Mouse (Mus musculus) large intestine, adult 2 months (tissue): ENCODE results near the gene Itpripl2. TPM values are rescaled to one million over a fixed set of nuclear protein-coding genes. Genes with fewer than 3 reads are reported as not detected.

ENCODE experiments used
- DNase-seq: peaks from one replicate; pipeline ENCODE4 v3.0.0-alpha.2; 2012; ENCODE audit warnings: low read depth, low spot score
- WGBS: fragments of 180-500 bp; shearing (Covaris S2); methylation state at CpG from one replicate; pipeline ENCODE4 v1.1.7; 2018; 5-methylcytosine and 5-hydroxymethylcytosine counted together
- polyA plus RNA-seq: library from polyadenylated mRNA; depleted of rRNA; stranded (reverse); fragments of >200 nt; gene quantifications from 2 replicates; pipeline ENCODE4 v1.2.3, GENCODE M21; 2012; rRNA removed

The Itpripl2 gene
- polyA plus RNA-seq, 1 experiment = 7.0 TPM

GRCm38 (mm10) chr7:118448134-118448967, 43.4 kb downstream of the Itpripl2 start, which contains the start of gene Syt17:
Gene Syt17 (minus strand): TSS chr7:118448222.
- 1% methylated on average over 58 of the region's 58 CpGs for WGBS

GRCm38 (mm10) chr7:118447291-118448133, 44.3 kb downstream of the Itpripl2 start:
- WGBS = under 1% methylated on average over 65 of the region's 65 CpGs
- DNase-seq = no peak

More at GRCm38 (mm10) chr7:118448134-118448967, 43.4 kb downstream of the Itpripl2 start, which contains the start of gene Syt17:
- DNase-seq = peak; percentile 29

- DNase-seq = no peak
- WGBS = 35% methylated on average over 7 of the region's 7 CpGs
Measured at GRCm38 (mm10) chr7:118443895-118444485, 47.8 kb downstream of the Itpripl2 start.

- 12% methylated on average over 9 of the region's 9 CpGs for WGBS
- no peak for DNase-seq
Measured at GRCm38 (mm10) chr7:118443371-118443770, 48.4 kb downstream of the Itpripl2 start.

- WGBS = 75% methylated on average over 6 of the region's 6 CpGs
- DNase-seq = no peak
Measured at GRCm38 (mm10) chr7:118441535-118441934, 50.2 kb downstream of the Itpripl2 start.

DNA sequence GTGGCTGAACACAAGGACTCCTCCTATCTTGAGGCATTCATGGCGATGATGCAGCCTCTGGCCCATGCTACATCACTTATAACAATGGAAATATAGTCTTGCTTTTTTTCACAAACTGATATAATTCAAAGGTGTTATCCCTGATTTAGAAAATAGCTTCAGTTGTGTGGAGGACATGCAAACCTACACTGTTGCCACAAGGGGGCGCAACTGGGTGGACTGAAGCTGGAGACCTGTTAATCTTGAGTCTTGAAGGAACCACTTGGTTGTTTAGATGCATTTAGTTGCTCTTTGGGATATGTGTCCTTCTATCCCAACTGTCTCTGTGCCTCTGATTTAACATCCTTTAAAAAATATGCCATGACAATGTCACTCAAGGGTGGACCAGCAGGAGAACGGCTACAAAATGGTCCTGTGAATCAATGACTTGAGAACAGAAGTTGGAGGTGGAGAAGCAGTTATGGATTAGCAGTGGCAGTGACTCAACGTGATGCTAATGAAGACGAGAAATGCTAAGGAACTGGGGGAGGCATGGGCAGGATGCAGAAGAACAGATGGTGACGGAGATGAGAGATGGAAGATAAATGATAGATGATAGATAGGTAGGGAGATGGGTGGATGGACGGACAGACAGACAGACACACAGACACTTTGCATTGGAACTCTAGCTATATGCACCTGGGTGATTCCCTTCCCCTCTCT, 54.5 kb downstream of the Itpripl2 start:
- WGBS = 57% methylated on average over 7 of the region's 7 CpGs
- DNase-seq = no peak

Other genes with a start within 250 kb of the Itpripl2 start
- 16.9 and 36.3 TPM in 2 replicates for gene Smg1, start 248.3 kb downstream of the Itpripl2 start, polyA plus RNA-seq
- 2.6 and 2.7 TPM in 2 replicates for gene Syt17, start 43.8 kb downstream of the Itpripl2 start, polyA plus RNA-seq
- 54.1 and 59.3 TPM in 2 replicates for gene Coq7, start 41.4 kb upstream of the Itpripl2 start, polyA plus RNA-seq
- gene Tmc7, start 92.8 kb upstream of the Itpripl2 start, polyA plus RNA-seq = 1.1 and 3.9 TPM in 2 replicates
- gene Tmc5, start 105.3 kb upstream of the Itpripl2 start, polyA plus RNA-seq = 51.5 and 55.6 TPM in 2 replicates
- 36.0 and 74.9 TPM in 2 replicates for gene Gde1, start 213.8 kb upstream of the Itpripl2 start, polyA plus RNA-seq
- gene Ccp110, start 220.6 kb upstream of the Itpripl2 start, polyA plus RNA-seq = 1.1 and 1.5 TPM in 2 replicates
- 33.2 and 43.2 TPM in 2 replicates for gene Vps35l, start 248.3 kb upstream of the Itpripl2 start, polyA plus RNA-seq